Mouse (Mus musculus) Patski (cell line): ENCODE measurements around the gene Hipk4. TPM values are rescaled to one million over a fixed set of nuclear protein-coding genes. Genes with fewer than 3 reads are reported as not detected.
A peak's percentile ranks its signal among the peaks of the same experiment; 100 is the strongest.

Experiments
- ATAC-seq: fragments of 100-300 bp; one replicate; pipeline ENCODE4 v1.8.0; 2021
- CTCF ChIA-PET: fragments of 350-600 bp; sonication (Branson Sonifier 250); formaldehyde crosslinking; loops from one replicate; lab custom pipeline; 2022; ENCODE audit warnings: inconsistent platforms; lab: Charles Lee
- POLR2A ChIA-PET: fragments of 350-600 bp; sonication (Branson Sonifier 250); formaldehyde crosslinking; loops from one replicate; lab custom pipeline; 2022; ENCODE audit warnings: antibody characterized with exemption, inconsistent platforms; lab: Charles Lee
- DNase-seq: peaks from one replicate; pipeline ENCODE4 v3.0.0-alpha.2; 2011; ENCODE audit warnings: low read depth, low spot score
- H3K27me3 ChIP-seq: fragments of 371-371 bp; one replicate; pipeline ENCODE4 v1.5.1; 2021
- CTCF ChIP-seq: fragments of 100-300 bp; IDR thresholded peaks from one replicate; pipeline ENCODE4 v1.5.1; 2021
- in situ Hi-C: fragments of 300-500 bp; cut with MboI; formaldehyde crosslinking; loops from 3 replicates; pipeline ENCODE4 v1.11.1; 2018; ENCODE audit warnings: low pct_unique_long_range_greater_than_20kb, mixed read lengths
- polyA plus RNA-seq: library from polyadenylated mRNA; unstranded; gene quantifications from one replicate; pipeline ENCODE4 v1.2.3, GENCODE M21; 2021

Gene Hipk4
- polyA plus RNA-seq, 1 experiment from 2014 or later = 0.95 TPM

- no peak for TF ChIP-seq CTCF
- DNase-seq (no peak), ATAC-seq (no peak)
- in situ Hi-C loops = no loop called here
- H3K27me3 ChIP-seq = no peaks in the 10 kb centered on the region
- ChIA-PET CTCF (no interaction called here), POLR2A (no interaction called here)
Observed at GRCm38 (mm10) chr7:27532480-27533050, 9.5 kb downstream of the Hipk4 start.

GRCm38 (mm10) chr7:27535386-27535785, 12.3 kb downstream of the Hipk4 start:
- CTCF ChIA-PET = no interaction called here
- in situ Hi-C loops = no loop called here
- no peak for TF ChIP-seq CTCF
- H3K27me3 ChIP-seq = no peaks in the 10 kb centered on the region
- no peak for ATAC-seq
- POLR2A ChIA-PET = no interaction called here
- DNase-seq = no peak

GRCm38 (mm10) chr7:27536618-27537017, 13.6 kb downstream of the Hipk4 start:
- no peak for DNase-seq
- POLR2A ChIA-PET = no interaction called here
- in situ Hi-C loops = no loop called here
- TF ChIP-seq CTCF = no peak
- no peak for ATAC-seq
- no peaks in the 10 kb centered on the region for H3K27me3 ChIP-seq
- CTCF ChIA-PET = interaction anchor here (4.1 kb wide), 1 partner anchor 10 kb away, joined by 24 read pairs; no protein-coding TSS in a partner anchor

- DNase-seq (no peak), ATAC-seq (no peak)
- POLR2A ChIA-PET = interaction anchor here (1.2 kb wide), 1 partner anchor 12 kb away, joined by 4 read pairs; no protein-coding TSS in a partner anchor
- CTCF ChIA-PET = interaction anchor here (0.6 to 4.1 kb wide), 2 partner anchors 11 to 50 kb away, joined by 3 to 24 read pairs; no protein-coding TSS in a partner anchor
- in situ Hi-C loops = no loop called here
- no peaks in the 10 kb centered on the region for H3K27me3 ChIP-seq
- no peak for TF ChIP-seq CTCF
Observed at GRCm38 (mm10) chr7:27537998-27538397, 14.9 kb downstream of the Hipk4 start.

- ChIA-PET POLR2A (interaction anchor here (0.9 kb wide), 1 partner anchor 12 kb away, joined by 3 read pairs; no protein-coding TSS in a partner anchor), CTCF (interaction anchor here (0.7 to 4.1 kb wide), 2 partner anchors 12 to 23 kb away, joined by 3 to 24 read pairs; no protein-coding TSS in a partner anchor)
- in situ Hi-C loops = no loop called here
- TF ChIP-seq CTCF = no peak
- ATAC-seq (no peak), DNase-seq (no peak)
- no peaks in the 10 kb centered on the region for H3K27me3 ChIP-seq
Observed at GRCm38 (mm10) chr7:27538797-27539196, 15.7 kb downstream of the Hipk4 start.

GRCm38 (mm10) chr7:27540521-27540920, 17.5 kb downstream of the Hipk4 start:
- ChIA-PET POLR2A (no interaction called here), CTCF (interaction anchor here (1.2 to 4.1 kb wide), 2 partner anchors 14 to 19 kb away, joined by 3 to 24 read pairs; no protein-coding TSS in a partner anchor)
- H3K27me3 ChIP-seq = no peaks in the 10 kb centered on the region
- ATAC-seq = no peak
- no peak for DNase-seq
- TF ChIP-seq CTCF = no peak
- in situ Hi-C loops = no loop called here

GRCm38 (mm10) chr7:27540935-27541334, 17.9 kb downstream of the Hipk4 start:
- no peak for ATAC-seq
- TF ChIP-seq CTCF = no peak
- H3K27me3 ChIP-seq = no peaks in the 10 kb centered on the region
- ChIA-PET POLR2A (no interaction called here), CTCF (interaction anchor here (4.1 kb wide), 1 partner anchor 14 kb away, joined by 24 read pairs; no protein-coding TSS in a partner anchor)
- in situ Hi-C loops = no loop called here
- DNase-seq = no peak

GRCm38 (mm10) chr7:27541431-27541830, 18.4 kb downstream of the Hipk4 start:
- TF ChIP-seq CTCF = no peak
- CTCF ChIA-PET = no interaction called here
- no peaks in the 10 kb centered on the region for H3K27me3 ChIP-seq
- in situ Hi-C loops = no loop called here
- ATAC-seq (no peak), DNase-seq (no peak)
- POLR2A ChIA-PET = interaction anchor here (1.1 kb wide), 1 partner anchor 10 kb away, joined by 3 read pairs; no protein-coding TSS in a partner anchor

- H3K27me3 ChIP-seq = no peaks in the 10 kb centered on the region
- DNase-seq (no peak), ATAC-seq (no peak)
- in situ Hi-C loops = no loop called here
- TF ChIP-seq CTCF = no peak
- POLR2A ChIA-PET = interaction anchor here (1.1 kb wide), 1 partner anchor 10 kb away, joined by 3 read pairs; no protein-coding TSS in a partner anchor
- CTCF ChIA-PET = interaction anchor here (0.8 to 1.3 kb wide), 2 partner anchors 54 to 135 kb away, joined by 4 to 5 read pairs; no protein-coding TSS in a partner anchor
Observed at GRCm38 (mm10) chr7:27541922-27542321, 18.9 kb downstream of the Hipk4 start.

- CTCF ChIA-PET = interaction anchor here (0.8 to 1.3 kb wide), 2 partner anchors 55 to 136 kb away, joined by 4 to 5 read pairs; no protein-coding TSS in a partner anchor
- ATAC-seq = peak; percentile 88
Observed at GRCm38 (mm10) chr7:27542392-27543033, 19.4 kb downstream of the Hipk4 start.

More at GRCm38 (mm10) chr7:27542392-27543033, 19.4 kb downstream of the Hipk4 start:
- no peak for DNase-seq
- TF ChIP-seq CTCF = no peak
- H3K27me3 ChIP-seq = no peaks in the 10 kb centered on the region
- in situ Hi-C loops = no loop called here
- POLR2A ChIA-PET = interaction anchor here (1.1 kb wide), 1 partner anchor 9 kb away, joined by 3 read pairs; no protein-coding TSS in a partner anchor
